Mouse (Mus musculus) macrophage (primary cell): ENCODE data around the gene Slc50a1. TPM values are rescaled to one million over a fixed set of nuclear protein-coding genes. Genes with fewer than 3 reads are reported as not detected.

Experiments
- H3K27ac ChIP-seq: fragments of 350-480 bp; formaldehyde crosslinking; 2 replicates; pipeline ENCODE4 v1.9.0; 2021
- H3K36me3 ChIP-seq: fragments of 350-480 bp; formaldehyde crosslinking; 2 replicates; pipeline ENCODE4 v1.9.0; 2021; ENCODE audit errors: inconsistent target
- H3K4me3 ChIP-seq: fragments of 350-480 bp; formaldehyde crosslinking; 2 replicates; pipeline ENCODE4 v1.9.0; 2021; ENCODE audit errors: inconsistent target
- H3K79me2 ChIP-seq: fragments of 350-480 bp; formaldehyde crosslinking; 2 replicates; pipeline ENCODE4 v1.9.0; 2021; ENCODE audit errors: inconsistent target
- WGBS: methylation state at CpG from one replicate; pipeline ENCODE4 v1.1.7; 2026; ENCODE audit warnings: inconsistent platforms; ENCODE audit not compliant: missing documents; 5-methylcytosine and 5-hydroxymethylcytosine counted together
- polyA plus RNA-seq: library from polyadenylated mRNA; stranded (reverse); fragments of 250-400 nt; gene quantifications from 3 replicates; pipeline ENCODE4 v1.2.4, GENCODE M21; 2018; ENCODE audit warnings: inconsistent platforms

Gene Slc50a1
- polyA plus RNA-seq, 1 experiment from 2014 or later, result 18.0 TPM

DNA sequence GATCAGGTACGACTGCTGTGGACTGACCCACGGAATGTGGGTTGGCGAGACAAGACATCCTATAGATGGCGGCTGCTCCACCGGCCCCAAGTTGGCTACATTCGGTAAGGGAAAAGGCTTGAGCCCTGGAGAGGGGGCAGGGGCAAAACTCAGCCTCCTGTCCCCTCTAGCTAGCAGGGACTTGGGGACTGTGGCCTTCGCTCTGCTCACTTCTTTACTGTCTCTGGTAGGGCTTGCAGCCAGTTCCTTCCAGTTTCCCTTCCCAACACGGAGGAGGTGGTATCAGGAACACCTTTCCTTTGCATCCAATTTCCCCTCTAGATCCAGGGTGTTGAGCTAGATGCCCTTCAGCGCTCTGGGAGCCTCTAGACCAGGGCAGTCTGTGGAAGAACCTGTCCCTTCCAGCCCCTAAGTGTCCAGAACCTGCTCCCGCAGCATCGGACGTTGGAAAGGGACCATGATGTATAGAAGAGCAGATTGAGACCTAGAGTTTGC is 45.0 kb downstream of the Slc50a1 start:
- H3K79me2 ChIP-seq, result no peaks in the 10 kb centered on the region
- H3K27ac ChIP-seq, result no peak overlapping the region
- 92% methylated on average over 12 of the region's 12 CpGs for WGBS
- no peaks in the 10 kb centered on the region for H3K36me3 ChIP-seq
- no peak overlapping the region for H3K4me3 ChIP-seq

DNA sequence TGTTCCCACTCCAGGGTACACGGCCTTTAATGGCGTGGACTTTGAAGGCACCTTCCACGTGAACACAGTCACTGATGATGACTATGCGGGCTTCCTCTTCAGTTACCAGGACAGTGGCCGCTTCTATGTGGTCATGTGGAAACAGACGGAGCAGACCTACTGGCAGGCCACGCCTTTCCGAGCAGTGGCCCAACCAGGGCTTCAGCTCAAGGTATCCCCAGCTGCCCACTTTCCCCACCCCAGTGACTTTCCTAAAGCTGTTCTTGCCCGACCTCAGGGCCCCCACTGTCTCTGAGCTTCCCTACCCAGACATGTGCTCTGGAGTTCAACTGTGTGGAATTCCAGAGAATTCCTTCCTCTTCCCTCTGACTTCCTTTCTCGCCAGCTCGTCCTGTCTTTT is 45.6 kb downstream of the Slc50a1 start:
- Histone ChIP-seq H3K27ac (no peak overlapping the region), H3K79me2 (no peaks in the 10 kb centered on the region), H3K4me3 (no peak overlapping the region), H3K36me3 (no peaks in the 10 kb centered on the region)
- WGBS, result 76% methylated on average over 11 of the region's 11 CpGs

DNA sequence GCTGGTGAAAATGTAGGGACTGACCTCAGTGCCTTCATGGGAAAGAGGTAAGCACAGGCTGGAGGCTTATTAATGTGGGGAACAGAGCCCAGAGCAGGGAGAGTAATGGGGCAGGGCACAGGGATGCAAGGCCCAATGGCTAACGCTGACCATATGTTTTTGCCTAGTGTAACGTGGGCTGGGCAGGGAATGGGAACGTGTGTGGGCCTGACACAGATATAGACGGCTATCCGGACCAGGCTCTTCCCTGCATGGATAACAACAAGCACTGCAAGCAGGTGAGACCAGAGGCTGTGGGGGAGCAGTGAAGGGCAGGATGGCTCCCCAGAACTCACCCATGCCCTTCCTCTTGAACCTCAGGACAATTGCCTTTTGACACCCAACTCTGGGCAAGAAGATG is 49.2 kb downstream of the Slc50a1 start:
- WGBS, result 96% methylated on average over 5 of the region's 5 CpGs

DNA sequence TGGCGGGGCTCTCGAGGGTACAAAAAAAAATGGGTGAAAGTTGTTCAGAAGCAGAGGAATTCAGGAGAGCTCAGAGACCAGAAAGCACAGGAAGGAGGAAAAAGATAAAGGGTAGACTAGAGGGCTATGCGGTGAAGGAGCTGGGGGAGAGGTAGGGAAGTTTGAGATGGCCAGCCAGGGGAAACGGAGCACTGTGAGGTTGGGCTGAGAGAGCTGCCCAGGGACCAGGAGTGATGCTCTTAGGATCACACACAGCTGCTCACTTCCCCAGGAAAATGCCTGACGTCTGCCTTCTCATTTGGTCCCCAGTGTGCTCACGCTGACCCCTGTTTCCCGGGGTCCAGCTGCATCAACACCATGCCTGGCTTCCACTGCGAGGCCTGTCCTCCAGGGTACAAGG is 50.8 kb downstream of the Slc50a1 start:
- no peaks in the 10 kb centered on the region for H3K79me2 ChIP-seq
- H3K36me3 ChIP-seq, result no peaks in the 10 kb centered on the region
- WGBS, result 58% methylated on average over 8 of the region's 8 CpGs
- H3K4me3 ChIP-seq, result no peak overlapping the region
- no peak overlapping the region for H3K27ac ChIP-seq

More for the DNA sequence above, 49.2 kb downstream of the Slc50a1 start:
- H3K79me2 ChIP-seq, result no peaks in the 10 kb centered on the region
- no peaks in the 10 kb centered on the region for H3K36me3 ChIP-seq
- H3K27ac ChIP-seq, result no peak overlapping the region
- no peak overlapping the region for H3K4me3 ChIP-seq

DNA sequence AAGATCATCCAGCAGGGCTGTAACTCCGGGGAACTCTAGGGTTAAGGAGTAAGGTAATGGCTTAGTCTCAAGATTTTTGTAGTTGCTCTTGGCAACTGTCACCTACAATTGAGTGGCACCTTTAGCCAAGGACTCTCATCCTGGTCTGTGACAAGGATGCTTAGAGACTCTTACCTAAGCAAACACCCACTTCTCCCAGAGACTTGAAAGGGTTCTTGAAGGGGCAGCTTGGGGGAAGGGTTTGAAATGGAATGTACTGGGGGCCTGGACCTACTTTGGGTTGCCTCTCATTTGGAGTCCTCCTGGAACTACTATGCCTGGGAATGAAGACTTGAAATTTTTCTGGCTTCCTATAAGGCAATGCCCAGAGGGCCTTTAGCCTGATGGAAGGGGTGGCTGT is 52.1 kb downstream of the Slc50a1 start:
- Histone ChIP-seq H3K27ac (no peak overlapping the region), H3K4me3 (no peak overlapping the region), H3K36me3 (no peaks in the 10 kb centered on the region), H3K79me2 (peaks cover 3% of the 10 kb centered on the region; the same call in 1 of the 2 replicates)
- WGBS, result 100% methylated on average over 1 of the region's 1 CpGs

Other genes starting within 250 kb of the Slc50a1 start
- gene Rusc1, start 177.3 kb downstream of the Slc50a1 start, polyA plus RNA-seq, result 8.1 to 14.4 TPM (median 11.2 TPM) in 3 replicates
- not detected in 3 replicates for gene Gm43738, start 169.5 kb downstream of the Slc50a1 start, polyA plus RNA-seq
- 31.5 to 168 TPM (median 106 TPM) in 3 replicates for gene Fdps, start 168.6 kb downstream of the Slc50a1 start, polyA plus RNA-seq
- not detected in 3 replicates for gene Pklr, start 134.4 kb downstream of the Slc50a1 start, polyA plus RNA-seq
- gene Hcn3, start 110.4 kb downstream of the Slc50a1 start, polyA plus RNA-seq, result 0.11 to 0.20 TPM (median 0.15 TPM) in 3 replicates
- 19.9 to 35.6 TPM (median 25.1 TPM) in 3 replicates for gene Clk2, start 105.8 kb downstream of the Slc50a1 start, polyA plus RNA-seq
- gene Scamp3, start 93.1 kb downstream of the Slc50a1 start, polyA plus RNA-seq, result 79.6 to 84.3 TPM (median 80.5 TPM) in 3 replicates
- 1.1 to 4.4 TPM (median 1.9 TPM) in 3 replicates for gene Fam189b, start 87.4 kb downstream of the Slc50a1 start, polyA plus RNA-seq
- gene Gba, start 67.6 kb downstream of the Slc50a1 start, polyA plus RNA-seq, result 205 to 294 TPM (median 220 TPM) in 3 replicates
- 0.17 to 0.68 TPM (median 0.34 TPM) in 3 replicates for gene Thbs3, start 55.4 kb downstream of the Slc50a1 start, polyA plus RNA-seq
- 55.2 to 102 TPM (median 79.3 TPM) in 3 replicates for gene Mtx1, start 43.5 kb downstream of the Slc50a1 start, polyA plus RNA-seq
- gene Muc1, start 41.5 kb downstream of the Slc50a1 start, polyA plus RNA-seq, result not detected in 3 replicates
- gene Krtcap2, start 24.6 kb downstream of the Slc50a1 start, polyA plus RNA-seq, result 30.5 to 54.3 TPM (median 43.8 TPM) in 3 replicates
- 0.22 TPM in 1 of 3 replicates, not detected in the others for gene Trim46, start 24.3 kb downstream of the Slc50a1 start, polyA plus RNA-seq
- gene Dpm3, start 11.2 kb downstream of the Slc50a1 start, polyA plus RNA-seq, result 23.7 to 90.4 TPM (median 70.3 TPM) in 3 replicates
- 0.20 to 0.25 TPM in 2 of 3 replicates, not detected in the other for gene Efna1, start 10.6 kb upstream of the Slc50a1 start, polyA plus RNA-seq
- not detected in 3 replicates for gene Efna3, start 52.4 kb upstream of the Slc50a1 start, polyA plus RNA-seq
- not detected in 3 replicates for gene Efna4, start 67.5 kb upstream of the Slc50a1 start, polyA plus RNA-seq
- 143 to 250 TPM (median 157 TPM) in 3 replicates for gene Adam15, start 79.4 kb upstream of the Slc50a1 start, polyA plus RNA-seq
- gene Dcst2, start 91.4 kb upstream of the Slc50a1 start, polyA plus RNA-seq, result not detected in 3 replicates
- not detected in 3 replicates for gene Dcst1, start 94.7 kb upstream of the Slc50a1 start, polyA plus RNA-seq
- gene Zbtb7b, start 124.2 kb upstream of the Slc50a1 start, polyA plus RNA-seq, result 41.6 to 50.1 TPM (median 42.1 TPM) in 3 replicates
- gene Lenep, start 132.2 kb upstream of the Slc50a1 start, polyA plus RNA-seq, result not detected in 3 replicates
- gene Flad1, start 141.3 kb upstream of the Slc50a1 start, polyA plus RNA-seq, result 11.3 to 17.1 TPM (median 16.4 TPM) in 3 replicates
- gene Cks1b, start 147.8 kb upstream of the Slc50a1 start, polyA plus RNA-seq, result 6.1 to 27.6 TPM (median 13.1 TPM) in 3 replicates
- gene Shc1, start 147.9 kb upstream of the Slc50a1 start, polyA plus RNA-seq, result 32.7 to 33.3 TPM (median 32.9 TPM) in 3 replicates
- 7.7 to 18.5 TPM (median 16.4 TPM) in 3 replicates for gene Pygo2, start 159.6 kb upstream of the Slc50a1 start, polyA plus RNA-seq
- gene Pbxip1, start 166.1 kb upstream of the Slc50a1 start, polyA plus RNA-seq, result 5.3 to 6.8 TPM (median 5.4 TPM) in 3 replicates
- 15.3 to 25.4 TPM (median 21.3 TPM) in 3 replicates for gene Pmvk, start 184.0 kb upstream of the Slc50a1 start, polyA plus RNA-seq
- gene Kcnn3, start 249.6 kb upstream of the Slc50a1 start, polyA plus RNA-seq, result 0.02 to 0.03 TPM in 2 of 3 replicates, not detected in the other